Mouse (Mus musculus): Measurements from ENCODE around the gene Rbbp8nl. TPM values are rescaled to one million over a fixed set of nuclear protein-coding genes. Genes with fewer than 3 reads are reported as not detected.
A peak's percentile ranks its signal among the peaks of the same experiment; 100 is the strongest.

The Rbbp8nl gene
- not detected for total RNA-seq (2021)
- not detected in 2 replicates for polyA plus RNA-seq (2012; rRNA removed)
- long read RNA-seq: 0 reads

DNA sequence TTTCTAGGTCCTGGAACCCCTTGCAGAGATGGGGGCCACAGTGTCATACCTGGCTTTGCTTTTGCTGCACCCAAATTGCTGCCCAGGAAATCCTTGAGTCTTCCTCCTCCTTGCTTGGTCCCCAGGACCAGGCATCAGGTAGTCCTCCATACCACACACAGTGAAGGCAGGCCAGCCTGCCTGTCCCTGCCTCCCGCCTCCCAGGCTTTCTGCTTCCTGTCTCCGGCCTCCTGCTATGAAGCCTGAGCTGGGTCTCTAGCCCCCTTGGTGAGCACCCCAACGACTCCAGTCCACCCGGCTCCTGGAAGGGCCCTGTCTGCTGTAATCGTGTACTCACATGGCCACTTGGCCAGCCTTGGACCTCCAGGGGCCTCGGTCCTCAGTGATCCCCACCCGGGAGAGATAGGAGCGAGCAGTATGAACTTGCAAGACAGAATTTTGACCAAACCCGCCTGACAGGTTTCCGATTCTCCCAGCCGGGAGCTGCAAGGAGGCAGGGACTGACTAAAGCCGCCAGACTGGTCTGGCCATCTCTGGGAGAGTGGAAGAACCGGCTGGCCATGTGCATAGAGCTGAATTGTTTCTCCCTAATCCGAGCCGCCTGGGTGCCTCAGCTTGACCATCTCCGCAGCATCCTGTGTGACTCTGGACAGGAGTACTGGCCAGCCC lies at the start of gene Rbbp8nl:
Rbbp8nl (minus strand) TSS at position 440 of the 669 bp plus-strand sequence.
- no peak for DNase-seq

- peak; percentile 38 for DNase-seq
These were observed 44.9 kb upstream of the Rbbp8nl start, which contains the start of gene Gata5 for GRCm38 (mm10) chr2:180334551-180334986. Gene Gata5 (minus strand): TSS chr2:180334699.

DNA sequence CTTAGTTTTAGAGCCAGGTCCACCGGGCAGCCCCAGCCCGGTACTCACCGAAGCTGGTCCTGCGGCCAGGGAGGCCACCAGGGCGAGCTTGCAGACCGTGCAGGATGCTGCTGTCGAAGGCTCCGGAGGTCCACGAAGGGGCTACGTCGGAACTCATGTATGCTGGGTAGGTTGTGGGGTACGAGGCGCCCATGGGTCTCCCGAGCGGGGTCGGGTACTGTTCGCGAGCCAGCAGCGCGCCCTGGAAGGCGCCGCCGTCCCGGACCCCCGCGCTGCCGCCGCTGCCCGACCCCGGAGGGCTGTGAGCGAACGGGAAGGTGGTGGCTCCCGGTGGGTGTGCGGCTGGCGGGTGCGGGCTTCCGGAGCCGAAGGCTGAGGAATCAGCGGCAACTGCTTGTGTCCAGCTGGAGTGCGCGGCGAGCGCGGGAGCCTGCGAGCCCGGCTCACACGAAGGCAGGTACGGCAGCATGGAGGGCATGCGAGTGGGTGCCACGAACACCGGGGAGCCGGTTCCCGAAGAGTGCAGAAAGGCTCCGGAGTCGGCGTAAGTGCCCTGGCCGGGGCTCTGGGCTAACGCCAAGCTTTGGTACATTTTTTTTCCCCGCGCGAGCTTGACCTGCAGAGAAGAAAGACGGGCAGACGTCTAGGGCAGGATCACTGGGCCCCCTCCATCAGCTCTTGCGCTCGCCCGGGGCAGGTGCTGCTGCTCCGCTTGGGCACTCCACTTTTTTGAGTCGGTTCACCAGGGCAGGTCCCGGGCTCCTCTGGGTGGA lies 44.3 kb upstream of the Rbbp8nl start:
- DNase-seq: peak; percentile 11

GRCm38 (mm10) chr2:180329466-180329865 lies 39.8 kb upstream of the Rbbp8nl start:
- no peak for DNase-seq

DNA sequence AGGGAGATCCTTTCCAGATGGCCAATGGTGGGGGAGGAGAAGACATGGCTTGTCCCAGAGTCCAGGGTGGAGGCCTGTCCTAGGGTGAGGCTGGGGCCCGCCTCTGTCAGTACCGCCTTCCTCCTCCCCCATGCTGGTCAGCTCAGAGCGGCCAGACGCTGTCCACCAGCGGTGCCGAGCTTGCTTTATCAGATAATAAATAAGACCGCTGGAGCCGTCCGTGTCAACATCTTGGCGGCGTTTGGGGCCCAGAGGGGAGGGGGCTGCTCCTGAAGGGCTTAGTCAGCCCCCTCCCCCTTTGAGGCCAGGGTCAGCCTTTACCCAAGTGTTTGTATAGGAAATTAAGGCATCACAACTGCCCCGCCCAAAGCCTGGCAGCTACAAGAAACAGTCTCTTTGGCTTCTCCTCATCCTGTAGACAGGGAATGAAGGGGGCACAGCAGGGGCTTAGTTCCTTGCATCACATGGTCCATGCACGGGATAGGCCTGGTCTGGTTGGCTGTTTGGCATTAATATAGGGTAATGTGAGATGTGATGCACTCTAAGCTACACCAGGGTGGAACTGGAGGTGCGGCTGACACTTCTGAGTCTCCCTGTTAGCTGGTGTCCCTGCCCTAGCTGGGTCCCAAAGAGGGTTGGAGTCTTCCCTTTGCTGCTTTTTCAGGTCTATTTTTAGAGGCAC lies 33.1 kb upstream of the Rbbp8nl start:
- no peak for DNase-seq

DNA sequence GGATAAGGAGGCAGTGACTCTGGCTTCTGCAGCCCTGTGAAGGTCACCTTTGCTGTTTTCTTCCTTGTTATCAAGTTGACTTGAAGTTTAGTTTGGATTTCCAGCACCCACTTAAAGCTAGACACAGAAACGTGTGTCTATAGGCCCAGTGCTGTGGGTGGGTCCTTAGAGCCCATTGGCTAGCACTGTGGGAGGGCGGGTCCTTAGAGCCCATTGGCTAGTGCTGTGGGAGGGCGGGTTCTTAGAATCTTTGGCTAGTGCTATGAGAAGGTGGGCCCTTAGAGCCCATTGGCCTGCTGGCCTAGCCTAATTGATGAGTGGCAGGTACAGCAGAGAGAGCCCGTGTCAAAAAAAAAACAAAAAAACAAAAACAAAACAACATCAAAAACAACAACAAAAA lies 30.5 kb upstream of the Rbbp8nl start:
- no peak for DNase-seq

DNA sequence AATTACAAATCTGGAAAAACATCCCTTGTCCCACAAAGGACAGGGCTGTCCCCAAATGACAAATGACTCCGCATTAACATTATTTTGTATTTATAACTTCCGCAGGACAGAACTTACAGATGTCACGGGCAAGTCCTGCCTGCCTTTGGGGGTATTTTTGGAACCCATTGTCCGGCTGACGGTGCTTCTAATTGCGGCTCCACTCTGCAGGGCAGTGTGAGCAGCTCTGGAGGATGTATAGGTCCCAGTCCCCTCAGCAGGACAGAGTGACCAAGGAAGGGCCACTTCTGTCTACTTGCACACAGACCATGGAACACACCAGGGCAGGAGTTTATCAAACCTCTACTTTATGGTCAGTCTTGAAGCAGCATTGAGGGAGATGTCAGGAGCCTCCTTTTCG lies 27.9 kb upstream of the Rbbp8nl start:
- DNase-seq: no peak

GRCm38 (mm10) chr2:180314292-180314691 lies 24.6 kb upstream of the Rbbp8nl start:
- no peak for DNase-seq

DNA sequence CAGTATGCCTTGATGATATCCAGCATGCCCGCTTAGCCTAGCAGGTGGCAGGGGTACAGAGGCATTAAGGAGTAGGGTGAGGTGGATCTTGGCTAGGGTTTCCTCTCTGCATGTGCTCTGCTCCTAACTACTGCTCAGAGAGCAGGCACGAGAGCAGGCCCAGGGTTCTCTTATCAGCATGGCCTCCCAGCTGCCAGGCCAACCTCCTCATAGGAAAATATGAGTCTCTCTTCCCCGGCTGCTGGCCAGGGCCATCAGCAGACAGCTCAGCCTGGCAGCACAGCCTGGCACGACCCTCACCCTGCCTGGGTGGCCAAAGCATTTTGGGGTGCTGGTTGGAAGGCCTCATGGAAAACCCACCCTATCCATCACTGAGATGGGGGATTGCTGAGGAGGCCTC lies 21.5 kb upstream of the Rbbp8nl start:
- DNase-seq: peak; percentile 9

DNA sequence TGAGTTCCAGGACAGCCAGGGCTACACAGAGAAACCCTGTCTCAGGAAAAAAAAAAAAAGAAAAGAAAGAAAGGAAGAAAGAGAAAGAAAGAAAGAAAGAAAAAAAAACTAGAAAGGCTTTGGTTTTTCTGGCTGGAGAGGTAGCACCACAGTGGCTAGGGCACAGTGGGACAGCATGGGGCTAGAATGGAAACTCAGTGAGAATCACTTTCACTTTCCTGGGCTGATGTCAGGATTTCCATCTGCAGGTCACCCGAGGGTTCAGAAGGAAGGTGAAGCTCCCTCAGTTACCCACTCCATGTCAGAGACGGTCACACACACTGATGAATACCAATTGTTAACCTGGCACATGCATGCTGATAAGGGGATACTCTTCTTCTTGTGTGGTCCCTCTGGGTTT lies 18.0 kb upstream of the Rbbp8nl start:
- DNase-seq: no peak

GRCm38 (mm10) chr2:180306423-180307168 lies 16.9 kb upstream of the Rbbp8nl start:
- DNase-seq: no peak

- DNase-seq: no peak
These were observed 16.3 kb upstream of the Rbbp8nl start for GRCm38 (mm10) chr2:180306009-180306408.

DNA sequence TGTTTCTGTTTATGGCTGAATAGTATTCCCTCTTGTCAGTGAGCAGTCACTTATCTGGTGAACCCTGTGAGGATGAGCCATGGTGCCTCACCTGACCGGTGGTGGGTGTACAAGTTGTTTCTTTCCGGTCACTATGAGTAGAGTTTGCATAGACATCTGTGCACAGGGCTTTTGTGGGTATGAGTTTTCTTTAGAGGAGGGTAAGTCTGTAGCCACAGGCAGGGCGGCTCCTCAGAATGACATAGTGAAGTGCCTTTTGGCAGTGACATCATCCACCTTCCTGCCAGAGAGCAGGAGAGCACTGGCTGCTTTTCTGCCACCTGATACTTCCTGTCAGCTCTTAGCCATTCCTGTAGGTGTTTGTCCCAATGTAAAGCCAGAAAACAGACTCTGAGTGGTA lies 15.8 kb upstream of the Rbbp8nl start:
- no peak for DNase-seq

- no peak for DNase-seq
These were observed 14.9 kb upstream of the Rbbp8nl start for GRCm38 (mm10) chr2:180304554-180304953.

- DNase-seq: no peak
These were observed 13.8 kb upstream of the Rbbp8nl start for GRCm38 (mm10) chr2:180303468-180303867.

DNA sequence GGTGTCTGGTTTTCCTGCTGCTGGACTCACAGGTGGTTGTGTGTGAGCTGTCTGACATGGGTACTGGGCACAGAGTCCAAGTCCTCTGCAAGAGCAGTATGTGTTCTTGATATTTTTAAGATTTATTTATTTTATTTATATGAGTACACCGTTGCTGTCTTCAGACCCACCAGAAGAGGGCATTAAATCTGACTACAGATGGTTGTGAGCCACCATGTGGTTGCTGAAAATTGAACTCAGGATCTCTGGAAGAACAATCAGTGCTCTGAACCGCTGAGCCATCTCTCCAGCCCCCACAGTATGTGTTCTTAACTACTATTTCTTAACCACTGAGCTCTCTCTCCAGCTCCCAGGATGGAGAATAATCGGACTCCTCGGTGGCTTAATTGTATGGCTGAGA lies 12.5 kb upstream of the Rbbp8nl start:
- DNase-seq: no peak

DNA sequence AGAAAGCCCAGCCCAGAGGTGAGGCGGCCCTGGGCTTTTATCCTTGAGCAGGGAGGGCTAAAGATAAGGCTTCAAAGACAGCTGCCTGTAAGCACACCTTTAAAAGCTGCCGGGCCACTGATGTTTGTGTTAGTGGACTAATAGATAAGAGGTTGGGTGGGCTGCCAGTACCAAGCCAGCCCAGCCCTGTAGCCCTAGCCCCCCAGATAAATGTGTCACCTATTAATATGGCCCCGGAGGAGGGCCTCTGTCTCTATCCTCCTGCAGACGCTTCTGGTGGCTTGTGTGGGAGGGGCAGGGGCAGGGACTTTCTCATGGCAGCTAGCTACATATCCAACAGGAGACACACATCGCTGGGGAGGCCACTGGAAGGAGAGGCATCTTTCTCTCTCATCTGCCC lies 11.1 kb upstream of the Rbbp8nl start:
- DNase-seq: no peak

DNA sequence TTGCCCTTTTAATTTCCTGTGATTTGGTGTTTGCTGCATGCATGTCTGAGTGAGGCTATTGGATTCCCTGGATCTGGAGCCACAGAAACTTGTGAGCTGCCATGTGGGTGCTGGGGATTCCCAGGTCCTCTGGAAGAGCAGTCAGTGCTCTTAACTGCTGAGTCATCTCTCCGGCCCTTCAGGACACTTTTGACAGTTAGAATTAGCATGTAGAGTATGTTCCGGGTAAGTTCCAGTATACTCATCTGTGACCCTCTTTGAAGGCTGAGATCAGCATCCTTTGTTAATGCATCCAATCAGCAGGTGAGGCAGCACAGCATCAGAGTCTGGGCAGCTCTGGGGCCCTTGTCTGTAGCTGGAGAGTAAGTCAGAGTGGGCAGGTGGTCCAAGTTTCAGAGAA lies 10.6 kb upstream of the Rbbp8nl start:
- DNase-seq: no peak

GRCm38 (mm10) chr2:180292906-180293305 lies 3.2 kb upstream of the Rbbp8nl start:
- DNase-seq: no peak

GRCm38 (mm10) chr2:180292026-180292425 lies 2.3 kb upstream of the Rbbp8nl start:
- DNase-seq: no peak

DNA sequence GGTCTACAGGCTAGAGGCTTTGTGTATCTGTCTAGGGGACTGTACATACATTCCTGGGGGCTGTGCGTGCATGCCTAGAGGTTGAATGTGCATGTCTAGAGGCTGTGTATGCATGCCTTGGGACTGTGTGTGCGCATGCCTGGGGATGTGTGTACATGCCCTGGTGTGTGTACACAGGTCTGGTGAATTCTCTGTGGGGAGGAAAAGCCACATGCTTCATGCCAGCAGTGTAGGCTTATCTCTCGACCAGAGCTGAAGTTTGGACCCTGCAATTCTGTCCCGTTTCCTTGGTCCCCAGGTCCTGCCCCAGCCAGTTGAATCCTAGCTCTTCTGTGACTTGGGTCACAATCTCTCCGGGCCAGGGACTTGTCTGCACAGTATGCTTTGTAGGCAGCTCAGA lies 1.9 kb upstream of the Rbbp8nl start:
- no peak for DNase-seq

DNA sequence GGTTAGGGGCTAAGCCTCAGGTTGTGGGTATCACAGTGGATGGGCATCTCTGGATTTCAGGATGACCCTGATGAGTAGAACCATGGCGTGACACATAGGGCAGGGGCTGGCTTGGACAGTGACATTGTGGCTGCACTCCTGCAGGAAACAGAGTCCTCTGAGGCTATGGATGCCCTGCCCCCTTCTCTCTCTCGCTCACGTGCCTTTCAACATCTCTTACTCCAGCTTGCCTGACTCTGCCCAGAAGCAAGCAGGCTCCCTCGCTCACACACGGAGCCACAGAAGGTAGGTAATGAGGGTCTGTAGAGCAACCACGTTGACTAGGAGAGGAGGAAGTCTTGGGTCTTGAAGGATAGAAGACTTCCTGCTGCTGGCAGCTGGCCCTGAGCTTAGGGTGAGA lies 824 bp upstream of the Rbbp8nl start:
- no peak for DNase-seq
